Mouse (Mus musculus) hindbrain, embryonic 12.5 days (tissue): ENCODE results near the gene Nln. TPM values are rescaled to one million over a fixed set of nuclear protein-coding genes. Genes with fewer than 3 reads are reported as not detected.

Source experiments
- ATAC-seq: fragments of 200-750 bp; cut with Nextera tagmentation; 2 replicates; pipeline ENCODE4 v1.8.0; 2017; ENCODE audit warnings: moderate TSS enrichment; ENCODE audit not compliant: low FRiP score
- H3K27ac ChIP-seq: fragments of 300-500 bp; sonication (generic); 2 replicates; pipeline ENCODE4 v1.5.1; 2016; ENCODE audit warnings: mild to moderate bottlenecking
- H3K27me3 ChIP-seq: fragments of 300-500 bp; sonication (generic); 2 replicates; pipeline ENCODE4 v1.6.1; 2016; ENCODE audit warnings: mild to moderate bottlenecking
- H3K36me3 ChIP-seq: fragments of 300-500 bp; sonication (generic); 2 replicates; pipeline ENCODE4 v1.6.1; 2016; ENCODE audit warnings: mild to moderate bottlenecking
- H3K4me1 ChIP-seq: fragments of 300-500 bp; sonication (generic); 2 replicates; pipeline ENCODE4 v1.6.1; 2016
- H3K4me2 ChIP-seq: fragments of 300-500 bp; sonication (generic); replicated peaks from 2 replicates; pipeline ENCODE4 v1.6.1; 2016; ENCODE audit warnings: mild to moderate bottlenecking
- H3K4me3 ChIP-seq: fragments of 300-500 bp; sonication (generic); 2 replicates; pipeline ENCODE4 v1.5.1; 2016; ENCODE audit warnings: mild to moderate bottlenecking
- H3K9ac ChIP-seq: fragments of 300-500 bp; sonication (generic); 2 replicates; pipeline ENCODE4 v1.6.1; 2016; ENCODE audit warnings: mild to moderate bottlenecking, moderate library complexity
- H3K9me3 ChIP-seq: fragments of 300-500 bp; sonication (generic); replicated peaks from 2 replicates; pipeline ENCODE4 v1.6.1; 2016; ENCODE audit warnings: mild to moderate bottlenecking
- WGBS: fragments of 180-500 bp; shearing (Covaris S2); methylation state at CpG from one replicate; pipeline ENCODE4 v1.1.7; 2016; 5-methylcytosine and 5-hydroxymethylcytosine counted together
- polyA plus RNA-seq: library from polyadenylated mRNA; unstranded; fragments of >200 nt; fragmentation: Nextera tagmentation; extraction: Ambion mirVana; gene quantifications from 2 replicates; pipeline ENCODE4 v1.2.1, GENCODE M21; 2016

Gene Nln
- polyA plus RNA-seq, 1 experiment from 2014 or later, result 29.2 TPM

DNA sequence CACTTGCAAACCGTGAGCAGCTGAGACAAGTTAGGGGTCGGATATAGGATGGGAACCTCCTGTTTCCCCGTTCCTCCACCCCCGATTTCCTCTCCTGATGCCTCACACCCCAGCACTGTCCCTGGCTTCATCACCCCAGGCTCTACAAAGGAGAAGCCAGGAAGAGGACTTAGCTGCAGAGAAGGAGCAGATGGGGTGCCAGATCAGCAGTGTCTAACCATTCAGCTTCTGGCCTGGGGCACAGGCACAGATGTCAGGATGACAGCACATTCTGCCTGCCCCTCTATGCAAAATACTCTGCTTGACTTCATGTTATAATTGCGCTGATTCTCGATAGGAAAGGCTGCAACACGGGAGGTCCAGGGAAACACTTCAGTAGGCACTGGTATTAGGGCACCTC, 71.1 kb downstream of the Nln start:
- no peaks in the 10 kb centered on the region for H3K27me3 ChIP-seq
- peaks cover 7% of the 10 kb centered on the region for H3K4me1 ChIP-seq
- no peak overlapping the region for H3K4me2 ChIP-seq
- peak; percentile 61 for ATAC-seq
- 72% methylated on average over 7 of the region's 7 CpGs for WGBS
- H3K36me3 ChIP-seq, result no peaks in the 10 kb centered on the region
- H3K9me3 ChIP-seq, result no peaks in the 10 kb centered on the region
- H3K27ac ChIP-seq, result no peak overlapping the region
- H3K9ac ChIP-seq, result no peak overlapping the region
- H3K4me3 ChIP-seq, result no peak overlapping the region

- Histone ChIP-seq H3K4me2 (no peak overlapping the region), H3K9ac (no peak overlapping the region), H3K27me3 (no peaks in the 10 kb centered on the region), H3K27ac (no peak overlapping the region), H3K4me1 (peaks cover 11% of the 10 kb centered on the region), H3K4me3 (no peak overlapping the region), H3K36me3 (no peaks in the 10 kb centered on the region), H3K9me3 (no peaks in the 10 kb centered on the region)
- WGBS, result 59% methylated on average over 9 of the region's 9 CpGs
- no peak for ATAC-seq
Measured at GRCm38 (mm10) chr13:104037531-104038290, 71.7 kb downstream of the Nln start.

DNA sequence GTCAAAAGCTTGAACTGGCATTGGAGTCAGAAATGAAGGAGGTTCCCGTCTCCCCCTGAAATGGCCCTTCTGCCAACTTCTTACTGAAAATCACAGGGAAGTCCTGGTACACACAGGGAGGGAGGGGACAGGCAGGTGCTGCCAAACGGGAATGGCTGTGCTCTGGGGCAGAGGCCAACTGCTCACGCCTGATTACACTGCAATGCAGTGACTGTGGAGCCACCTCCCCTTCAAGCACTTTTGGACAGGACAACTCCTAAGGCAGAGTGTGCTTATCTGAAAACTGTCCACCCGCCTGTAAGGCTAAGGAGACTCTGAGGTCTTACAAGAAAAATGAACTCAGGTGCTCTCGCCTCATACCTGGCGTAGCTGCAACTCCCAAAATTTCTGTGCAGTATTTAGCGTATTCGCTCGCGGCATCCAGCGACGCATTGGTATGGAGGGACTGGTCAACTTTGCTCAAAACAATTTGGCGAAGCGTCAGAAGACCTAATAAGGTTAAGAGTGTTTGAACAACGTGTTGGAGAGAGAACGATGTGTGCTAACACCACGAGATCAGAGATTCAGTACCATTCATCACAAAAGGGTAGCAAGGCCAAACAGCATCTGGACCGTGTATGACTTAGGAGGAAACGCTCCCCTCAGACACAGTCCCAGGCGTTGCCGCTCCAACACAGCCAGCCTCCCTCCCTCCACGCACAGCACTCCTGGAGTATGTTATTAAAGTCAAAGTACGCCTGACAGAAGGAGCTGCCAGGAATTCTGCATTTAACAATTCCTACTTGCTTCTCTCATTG, 72.7 kb downstream of the Nln start:
- no peak for ATAC-seq
- WGBS, result 80% methylated on average over 23 of the region's 23 CpGs
- H3K4me1 ChIP-seq, result peaks cover 19% of the 10 kb centered on the region
- H3K4me2 ChIP-seq, result no peak overlapping the region
- H3K27ac ChIP-seq, result no peak overlapping the region
- H3K27me3 ChIP-seq, result no peaks in the 10 kb centered on the region
- no peak overlapping the region for H3K4me3 ChIP-seq
- no peaks in the 10 kb centered on the region for H3K9me3 ChIP-seq
- H3K9ac ChIP-seq, result no peak overlapping the region
- H3K36me3 ChIP-seq, result no peaks in the 10 kb centered on the region

DNA sequence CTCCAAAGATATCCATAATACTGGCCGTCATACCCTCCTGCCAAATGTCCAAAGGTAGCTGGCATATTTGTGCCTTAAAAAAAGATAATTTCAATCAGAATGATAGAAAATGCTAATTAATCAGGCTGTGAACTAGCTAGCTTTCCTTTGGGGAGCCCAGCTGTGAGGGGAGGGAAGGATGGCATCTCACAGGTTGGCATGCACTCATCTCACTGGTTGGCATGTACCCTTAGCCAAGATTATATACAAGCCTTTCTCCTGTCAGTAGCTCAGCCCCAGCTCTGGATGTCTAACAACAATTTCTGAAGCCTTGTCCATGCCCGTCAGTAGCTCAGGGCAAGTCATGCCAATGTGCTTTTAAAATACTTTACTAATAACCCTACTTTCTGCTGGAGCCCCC, 73.8 kb downstream of the Nln start:
- WGBS, result 87% methylated on average over 2 of the region's 2 CpGs
- no peaks in the 10 kb centered on the region for H3K36me3 ChIP-seq
- H3K27ac ChIP-seq, result no peak overlapping the region
- no peaks in the 10 kb centered on the region for H3K9me3 ChIP-seq
- peaks cover 21% of the 10 kb centered on the region for H3K4me1 ChIP-seq
- ATAC-seq, result no peak
- no peak overlapping the region for H3K4me3 ChIP-seq
- H3K27me3 ChIP-seq, result no peaks in the 10 kb centered on the region
- H3K9ac ChIP-seq, result no peak overlapping the region
- H3K4me2 ChIP-seq, result no peak overlapping the region

DNA sequence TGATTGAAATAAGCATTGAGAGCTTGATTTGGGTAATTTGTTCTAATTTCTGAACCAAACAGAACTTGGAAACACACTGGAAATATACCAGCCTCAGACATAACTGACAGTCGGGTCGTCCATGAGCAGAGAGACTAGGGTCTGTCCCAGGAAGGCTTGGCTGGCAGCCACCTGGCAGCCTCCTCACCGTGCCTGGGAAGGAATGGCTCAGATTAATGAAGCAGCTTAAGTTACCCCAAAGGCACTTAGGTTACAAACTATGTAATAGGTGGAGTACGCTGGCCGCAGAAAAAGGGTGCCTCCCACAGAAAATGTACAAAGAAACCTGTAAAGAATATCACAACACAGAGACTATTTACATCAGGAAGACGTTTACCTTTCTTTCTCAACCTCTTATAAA, 74.6 kb downstream of the Nln start:
- no peak for ATAC-seq
- H3K4me2 ChIP-seq, result no peak overlapping the region
- H3K27me3 ChIP-seq, result no peaks in the 10 kb centered on the region
- H3K9me3 ChIP-seq, result no peaks in the 10 kb centered on the region
- H3K27ac ChIP-seq, result no peak overlapping the region
- peaks cover 21% of the 10 kb centered on the region for H3K4me1 ChIP-seq
- H3K36me3 ChIP-seq, result no peaks in the 10 kb centered on the region
- H3K4me3 ChIP-seq, result no peak overlapping the region
- no peak overlapping the region for H3K9ac ChIP-seq
- 73% methylated on average over 6 of the region's 6 CpGs for WGBS

DNA sequence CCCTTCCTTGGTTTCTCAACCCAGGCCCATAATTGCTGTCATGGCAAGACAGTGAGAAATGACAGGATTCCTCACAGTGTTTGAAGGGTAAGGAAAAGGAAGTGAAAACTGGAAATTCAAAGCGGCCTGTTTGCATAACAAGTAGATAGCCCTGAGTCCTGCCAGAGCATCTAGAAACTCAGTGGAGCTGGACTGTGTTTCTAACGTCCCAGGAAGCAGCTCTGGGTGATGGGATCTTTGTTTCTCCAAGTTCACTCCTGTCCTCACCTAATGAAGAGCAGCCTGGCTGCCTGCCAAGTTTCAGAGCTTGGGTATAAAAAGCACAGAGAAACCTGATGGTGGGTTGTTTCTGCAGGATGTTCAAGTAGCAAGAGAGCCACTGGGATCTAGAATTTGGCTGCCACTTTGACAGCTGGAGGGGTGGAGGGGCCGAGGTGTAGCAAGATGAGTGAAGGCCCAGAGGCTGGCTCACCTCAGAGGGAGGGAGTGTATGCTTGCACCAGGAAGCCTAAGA, 76.7 kb downstream of the Nln start:
- Histone ChIP-seq H3K36me3 (no peaks in the 10 kb centered on the region), H3K4me2 (no peak overlapping the region), H3K9me3 (no peaks in the 10 kb centered on the region), H3K27me3 (peaks cover 6% of the 10 kb centered on the region; the same call in 1 of the 2 replicates), H3K27ac (0 out of 2 replicates have a peak overlapping the region, but pooled peaks have one; percentile 7), H3K4me1 (peaks cover 14% of the 10 kb centered on the region), H3K4me3 (no peak overlapping the region), H3K9ac (no peak overlapping the region)
- 50% methylated on average over 3 of the region's 3 CpGs for WGBS
- ATAC-seq, result no peak

DNA sequence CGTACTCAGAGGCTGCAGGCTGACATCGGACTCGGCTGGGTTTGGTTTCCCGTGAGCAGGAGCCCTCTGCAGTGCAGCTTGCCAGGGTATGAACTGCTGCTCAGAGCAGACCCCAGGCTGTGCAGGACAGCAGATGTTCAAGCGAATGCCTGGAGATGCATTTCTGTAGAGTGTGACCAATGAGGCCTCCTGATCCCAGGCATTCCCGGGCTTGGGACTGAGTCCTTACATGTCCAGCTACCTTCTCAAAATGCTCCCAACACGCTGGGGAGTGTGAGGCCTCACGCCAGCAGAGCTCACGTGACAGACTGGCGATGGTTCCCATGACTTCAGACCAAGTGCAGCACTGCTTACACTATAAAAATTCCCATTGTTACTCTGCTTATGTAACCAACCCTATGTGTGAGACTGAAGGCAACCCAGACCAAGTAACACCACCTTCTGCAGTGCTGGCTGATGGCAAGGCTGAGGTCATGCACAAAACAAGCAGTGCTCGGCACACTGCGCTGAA, 77.5 kb downstream of the Nln start:
- WGBS, result 56% methylated on average over 12 of the region's 12 CpGs
- Histone ChIP-seq H3K27me3 (peaks cover 6% of the 10 kb centered on the region; the same call in 1 of the 2 replicates), H3K27ac (peak overlapping the region; percentile 35; the same call in 1 of the 2 replicates), H3K9me3 (no peaks in the 10 kb centered on the region), H3K4me1 (peaks cover 14% of the 10 kb centered on the region), H3K9ac (no peak overlapping the region), H3K4me2 (no peak overlapping the region), H3K4me3 (no peak overlapping the region), H3K36me3 (no peaks in the 10 kb centered on the region)
- peak; percentile 67 for ATAC-seq

GRCm38 (mm10) chr13:104030956-104031355, 78.5 kb downstream of the Nln start:
- Histone ChIP-seq H3K9ac (no peak overlapping the region), H3K4me1 (peaks cover 14% of the 10 kb centered on the region), H3K27me3 (peaks cover 6% of the 10 kb centered on the region; the same call in 1 of the 2 replicates), H3K4me2 (no peak overlapping the region), H3K27ac (no peak overlapping the region), H3K36me3 (no peaks in the 10 kb centered on the region), H3K4me3 (no peak overlapping the region), H3K9me3 (no peaks in the 10 kb centered on the region)
- no peak for ATAC-seq
- 79% methylated on average over 4 of the region's 4 CpGs for WGBS

DNA sequence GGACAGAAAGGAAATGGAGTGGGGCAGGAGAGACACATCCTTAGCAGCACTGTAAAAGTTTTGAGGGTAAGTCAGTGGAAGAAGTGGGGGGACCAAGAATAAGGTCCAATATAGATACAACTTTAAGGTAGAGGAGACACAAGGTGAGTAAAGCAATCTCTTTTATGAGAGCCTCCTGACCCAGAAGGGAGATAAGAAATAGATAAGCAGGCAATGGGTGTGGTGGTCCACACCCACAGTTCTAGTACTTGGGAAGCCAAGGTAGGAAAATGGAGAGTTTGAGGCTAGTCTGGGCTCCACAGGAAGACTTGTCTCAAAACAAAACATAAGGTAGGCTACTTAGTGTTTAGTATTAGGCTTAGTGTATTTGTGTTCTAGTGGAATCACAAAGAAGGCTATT, 79.9 kb downstream of the Nln start:
- Histone ChIP-seq H3K4me2 (no peak overlapping the region), H3K9me3 (no peaks in the 10 kb centered on the region), H3K4me1 (peaks cover 23% of the 10 kb centered on the region), H3K36me3 (no peaks in the 10 kb centered on the region), H3K9ac (no peak overlapping the region), H3K27me3 (peaks cover 6% of the 10 kb centered on the region; the same call in 1 of the 2 replicates), H3K4me3 (no peak overlapping the region), H3K27ac (no peak overlapping the region)
- ATAC-seq, result no peak

- H3K27ac ChIP-seq, result no peak overlapping the region
Measured at GRCm38 (mm10) chr13:104029089-104029488, 80.3 kb downstream of the Nln start.

GRCm38 (mm10) chr13:104026525-104026924, 82.9 kb downstream of the Nln start:
- Histone ChIP-seq H3K9me3 (no peaks in the 10 kb centered on the region), H3K27ac (no peak overlapping the region), H3K27me3 (peaks cover 12% of the 10 kb centered on the region), H3K4me3 (no peak overlapping the region), H3K36me3 (no peaks in the 10 kb centered on the region), H3K9ac (no peak overlapping the region), H3K4me2 (no peak overlapping the region), H3K4me1 (peaks cover 9% of the 10 kb centered on the region)
- ATAC-seq, result no peak
- WGBS, result 90% methylated on average over 3 of the region's 3 CpGs

More at GRCm38 (mm10) chr13:104029089-104029488, 80.3 kb downstream of the Nln start:
- Histone ChIP-seq H3K36me3 (no peaks in the 10 kb centered on the region), H3K4me3 (no peak overlapping the region), H3K27me3 (peaks cover 6% of the 10 kb centered on the region; the same call in 1 of the 2 replicates), H3K9me3 (no peaks in the 10 kb centered on the region), H3K4me1 (peaks cover 23% of the 10 kb centered on the region), H3K9ac (no peak overlapping the region), H3K4me2 (no peak overlapping the region)
- ATAC-seq, result no peak
- 93% methylated on average over 5 of the region's 5 CpGs for WGBS

GRCm38 (mm10) chr13:104025710-104025995, 83.8 kb downstream of the Nln start:
- H3K36me3 ChIP-seq, result no peaks in the 10 kb centered on the region
- H3K9me3 ChIP-seq, result no peaks in the 10 kb centered on the region
- H3K9ac ChIP-seq, result no peak overlapping the region
- peaks cover 9% of the 10 kb centered on the region for H3K4me1 ChIP-seq
- no peak overlapping the region for H3K4me3 ChIP-seq
- H3K27ac ChIP-seq, result peak overlapping the region; percentile 48; the same call in 1 of the 2 replicates
- peaks cover 21% of the 10 kb centered on the region for H3K27me3 ChIP-seq
- ATAC-seq, result no peak
- 78% methylated on average over 6 of the region's 6 CpGs for WGBS
- no peak overlapping the region for H3K4me2 ChIP-seq
